Comparison of ENCODE assay signal across 27 mouse cellular contexts in genomic region chr15:96751243-96752061, GRCm38 (mm10). TPM values are rescaled to one million over a fixed set of nuclear protein-coding genes. Genes with fewer than 3 reads are reported as not detected.
A peak's percentile ranks its signal among the peaks of the same experiment; 100 is the strongest.
DNase-seq lines count a peak whose midpoint lies in the region; ATAC-seq lines count a peak whose summit lies in the region.
"Had no signal": no experiment of that assay in that cellular context is flagged by ENCODE, and none has a peak within 500 bp of the region (broad histone marks: within the 10 kb centered on the region; RNA-seq: fewer than 3 reads in every experiment).

No protein-coding gene starts in this region.

- no peaks in the 10 kb centered on the region for H3K9me3 ChIP-seq in liver, embryonic 16.5 days (replicated peaks; ENCODE audit: control insufficient read depth, low read length)
- no peaks in the 10 kb centered on the region for H3K9me3 ChIP-seq in liver, embryonic 12.5 days (replicated peaks)
- H3K9me3 ChIP-seq in heart, embryonic 11.5 days (replicated peaks; ENCODE audit: control insufficient read depth, low read length): no peaks in the 10 kb centered on the region
- H3K9me3 ChIP-seq in heart, embryonic 16.5 days (replicated peaks; ENCODE audit: control insufficient read depth, low read length): no peaks in the 10 kb centered on the region
- H3K9me3 ChIP-seq: embryonic facial prominence, embryonic 12.5 days; forebrain, embryonic 12.5 days; hindbrain, embryonic 13.5 days; lung, embryonic 15.5 days; midbrain, embryonic 10.5 days had no signal

- no peaks in the 10 kb centered on the region for H3K36me3 ChIP-seq in liver, embryonic 16.5 days (ENCODE audit: control insufficient read depth, insufficient read depth)
- H3K36me3 ChIP-seq in liver, embryonic 12.5 days: no peaks in the 10 kb centered on the region
- no peaks in the 10 kb centered on the region for H3K36me3 ChIP-seq in heart, embryonic 11.5 days (ENCODE audit: control insufficient read depth, insufficient read depth, low read length)
- H3K36me3 ChIP-seq in heart, embryonic 16.5 days (ENCODE audit: control insufficient read depth, insufficient read depth): no peaks in the 10 kb centered on the region
- H3K36me3 ChIP-seq: embryonic facial prominence, embryonic 12.5 days; forebrain, embryonic 12.5 days; G1E; hindbrain, embryonic 13.5 days; lung, embryonic 15.5 days; midbrain, embryonic 10.5 days had no signal

- ATAC-seq in liver, embryonic 16.5 days (ENCODE audit: low read depth): peak; percentile 47
- ATAC-seq in liver, embryonic 12.5 days: no peak
- ATAC-seq in heart, embryonic 11.5 days (replicated peaks; ENCODE audit: insufficient number of reproducible peaks, low FRiP score, low TSS enrichment): peak; percentile 57; the same call in 1 of the 2 replicates
- ATAC-seq in heart, embryonic 16.5 days (replicated peaks; ENCODE audit: extremely low read depth, insufficient read depth, low FRiP score): peak; percentile 90

- no peaks in the 10 kb centered on the region; the same call in 1 of the 2 replicates for H3K4me1 ChIP-seq in liver, embryonic 16.5 days (ENCODE audit: control insufficient read depth, low read depth, low read length)
- peaks cover 21% of the 10 kb centered on the region for H3K4me1 ChIP-seq in liver, embryonic 12.5 days
- H3K4me1 ChIP-seq in heart, embryonic 11.5 days (ENCODE audit: control insufficient read depth, insufficient read depth, low read length): peaks cover 18% of the 10 kb centered on the region
- H3K4me1 ChIP-seq in heart, embryonic 16.5 days (ENCODE audit: control insufficient read depth, insufficient read depth, low read length): peaks cover 29% of the 10 kb centered on the region
- H3K4me1 ChIP-seq: embryonic facial prominence, embryonic 12.5 days; forebrain, embryonic 12.5 days; midbrain, embryonic 10.5 days had no signal

- no peaks in the 10 kb centered on the region for H3K27me3 ChIP-seq in liver, embryonic 16.5 days (ENCODE audit: control insufficient read depth, insufficient read depth, low read depth, low read length)
- no peaks in the 10 kb centered on the region for H3K27me3 ChIP-seq in liver, embryonic 12.5 days (replicated peaks)
- H3K27me3 ChIP-seq in heart, embryonic 11.5 days (ENCODE audit: control insufficient read depth, insufficient read depth, low read length): no peaks in the 10 kb centered on the region
- H3K27me3 ChIP-seq in heart, embryonic 16.5 days (ENCODE audit: control insufficient read depth, insufficient read depth, low read length): no peaks in the 10 kb centered on the region
- H3K27me3 ChIP-seq: CH12.LX; embryonic facial prominence, embryonic 12.5 days; forebrain, embryonic 12.5 days; hindbrain, embryonic 13.5 days; lung, embryonic 15.5 days had no signal

- H3K9ac ChIP-seq in liver, embryonic 16.5 days (ENCODE audit: low read depth, low read length): no peak overlapping the region
- no peak overlapping the region for H3K9ac ChIP-seq in liver, embryonic 12.5 days
- H3K9ac ChIP-seq in heart, embryonic 11.5 days (ENCODE audit: low read depth, low read length): 0 out of 2 replicates have a peak overlapping the region, but pooled peaks have one; percentile 49
- H3K9ac ChIP-seq in heart, embryonic 16.5 days (ENCODE audit: low read length): peak overlapping the region; percentile 42
- H3K9ac ChIP-seq: embryonic facial prominence, embryonic 12.5 days; forebrain, embryonic 12.5 days; hindbrain, embryonic 13.5 days; liver, embryonic 14.5 days; lung, embryonic 15.5 days had no signal

- DNase-seq in embryo, embryonic 9.5 days (ENCODE audit: extremely low spot score): no peak
- DNase-seq in urinary bladder, postnatal 10 days (ENCODE audit: low spot score): no peak
- no peak for DNase-seq in urinary bladder, postnatal 25 days (ENCODE audit: low spot score)
- DNase-seq: adrenal gland, postnatal 10 days; B cell, adult 2 months; cerebellum, adult 18-20 months; cerebellum, postnatal 14 days; kidney, adult 18-20 months; layer of hippocampus, adult 9-11 months; lung, postnatal 4 days; thymus, adult 2 months; thymus, postnatal 4 days had no signal

- no peak overlapping the region for H3K4me2 ChIP-seq in liver, embryonic 16.5 days (ENCODE audit: low read depth, low read length)
- no peak overlapping the region for H3K4me2 ChIP-seq in liver, embryonic 12.5 days
- H3K4me2 ChIP-seq in heart, embryonic 11.5 days: no peak overlapping the region; the same call in 1 of the 2 replicates
- H3K4me2 ChIP-seq in heart, embryonic 16.5 days (ENCODE audit: low read depth, low read length): 0 out of 2 replicates have a peak overlapping the region, but pooled peaks have one; percentile 5
- H3K4me2 ChIP-seq: embryonic facial prominence, embryonic 12.5 days; forebrain, embryonic 12.5 days; hindbrain, embryonic 13.5 days; lung, embryonic 15.5 days had no signal

- H3K4me3 ChIP-seq in liver, embryonic 16.5 days (ENCODE audit: low read depth, low read length): no peak overlapping the region
- H3K4me3 ChIP-seq in liver, embryonic 12.5 days: no peak overlapping the region
- no peak overlapping the region for H3K4me3 ChIP-seq in heart, embryonic 11.5 days (ENCODE audit: low read depth, low read length)
- H3K4me3 ChIP-seq in heart, embryonic 16.5 days (ENCODE audit: low read length): no peak overlapping the region
- H3K4me3 ChIP-seq: embryonic facial prominence, embryonic 12.5 days; erythroblast, embryonic 14.5 days; forebrain, embryonic 12.5 days; hindbrain, embryonic 13.5 days; left cerebral cortex, adult 2 months; lung, embryonic 15.5 days; midbrain, embryonic 10.5 days had no signal

- 55% methylated on average over 13 of the region's 13 CpGs for WGBS in liver, embryonic 16.5 days (ENCODE audit: insufficient replicate concordance)
- 59% methylated on average over 13 of the region's 13 CpGs for WGBS in liver, embryonic 12.5 days (ENCODE audit: insufficient replicate concordance)
- WGBS in heart, embryonic 11.5 days (ENCODE audit: insufficient replicate concordance): 42% methylated on average over 13 of the region's 13 CpGs
- 35% methylated on average over 13 of the region's 13 CpGs for WGBS in heart, embryonic 16.5 days

- no peak overlapping the region for H3K27ac ChIP-seq in liver, embryonic 16.5 days (ENCODE audit: low read length)
- H3K27ac ChIP-seq in liver, embryonic 12.5 days: no peak overlapping the region
- H3K27ac ChIP-seq in heart, embryonic 11.5 days (ENCODE audit: low read depth, low read length): peak overlapping the region; percentile 67
- peak overlapping the region; percentile 99 for H3K27ac ChIP-seq in heart, embryonic 16.5 days (ENCODE audit: low read length)
- H3K27ac ChIP-seq: embryonic facial prominence, embryonic 12.5 days; forebrain, embryonic 12.5 days; hindbrain, embryonic 13.5 days; kidney, postnatal 0 days; left cerebral cortex, adult 2 months; liver, embryonic 14.5 days; lung, embryonic 15.5 days; midbrain, embryonic 10.5 days had no signal

RNA-seq across cellular contexts. Expression of gene Slc38a2, which starts 51.9 kb away (rescaled TPM):
- polyA plus RNA-seq in liver, embryonic 16.5 days (2015; fragmentation: Nextera tagmentation; extraction: Ambion mirVana): 37.9 and 38.8 TPM in 2 replicates
- polyA plus RNA-seq in liver, embryonic 12.5 days (2016; fragmentation: Nextera tagmentation; extraction: Ambion mirVana): 57.6 and 62.7 TPM in 2 replicates
- polyA plus RNA-seq in heart, embryonic 11.5 days (2014; fragmentation: Nextera tagmentation; extraction: Ambion mirVana): 139 and 157 TPM in 2 replicates
- 178 and 190 TPM in 2 replicates for polyA plus RNA-seq in heart, embryonic 16.5 days (2015; fragmentation: Nextera tagmentation; extraction: Ambion mirVana)

Comparison
In these comparisons a context has a peak if more than half of its experiments do, and no peak if none do; other contexts are left out.
1. H3K27ac ChIP-seq: peak in heart, embryonic 11.5 days (single experiment) and heart, embryonic 16.5 days (single experiment); none in liver, embryonic 16.5 days (single experiment) and liver, embryonic 12.5 days (single experiment).
2. H3K9ac ChIP-seq: peak in heart, embryonic 11.5 days (single experiment) and heart, embryonic 16.5 days (single experiment); none in liver, embryonic 16.5 days (single experiment) and liver, embryonic 12.5 days (single experiment).